Mouse (Mus musculus): ENCODE measurements around the gene Gm17469.
"Not testable (repeated sequence)": the region's sequence is repeated elsewhere in the genome, so short reads cannot be mapped to it uniquely, and the experiment has no call there.

DNA sequence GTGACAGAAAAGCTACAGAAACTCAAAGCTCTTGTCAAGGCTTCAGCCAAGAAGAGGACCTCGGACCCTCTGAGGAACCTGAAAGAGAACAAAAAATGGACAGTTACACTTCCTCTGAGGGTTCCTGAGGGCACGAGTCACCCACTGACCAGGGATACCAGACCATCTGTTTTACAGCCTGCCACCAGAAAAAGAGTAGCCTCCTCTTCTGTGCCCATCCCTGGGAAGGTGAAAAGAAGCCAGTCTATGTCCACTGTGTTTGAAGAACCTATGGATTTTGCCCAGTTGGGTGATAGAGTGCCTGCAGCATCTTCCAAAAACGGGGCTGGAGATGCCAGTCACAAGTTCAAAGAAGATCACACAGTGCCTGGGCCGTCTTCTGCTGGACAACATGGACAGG lies at the start of gene Gm17469:
- not testable (repeated sequence) for TF ChIP-seq CTCF, EP300 (IDR thresholded peaks at IDR 0.05; ENCODE audit: low read depth)
